Mouse (Mus musculus) midbrain, embryonic 12.5 days (tissue): ENCODE data around the gene Bpi. TPM values are rescaled to one million over a fixed set of nuclear protein-coding genes. Genes with fewer than 3 reads are reported as not detected.

Experiments
- microRNA-seq: library from miRNA; unstranded; fragments of <30 nt; microRNA quantifications from one replicate; pipeline ENCODE4, GENCODE M21; 2017
- polyA plus RNA-seq: library from polyadenylated mRNA; unstranded; fragments of >200 nt; fragmentation: Nextera tagmentation; extraction: Ambion mirVana; gene quantifications from 2 replicates; pipeline ENCODE4 v1.2.1, GENCODE M21; 2016

Bpi gene
- polyA plus RNA-seq, 1 experiment from 2014 or later: not detected

Small RNA genes lying within 50 kb of the gene (microRNA-seq; reads per million reads assigned to microRNA genes)
- gene Mir7685: not detected

Other genes starting within 250 kb of the Bpi start
- 29.3 and 31.5 TPM in 2 replicates for gene Tti1, start 229.7 kb upstream of the Bpi start, polyA plus RNA-seq
- gene Rprd1b, start 229.6 kb upstream of the Bpi start, polyA plus RNA-seq: 57.9 and 61.6 TPM in 2 replicates
- 12.0 and 16.2 TPM in 2 replicates for gene Tgm2, start 111.7 kb upstream of the Bpi start, polyA plus RNA-seq
- 3.3 and 4.3 TPM in 2 replicates for gene D630003M21Rik, start 28.9 kb upstream of the Bpi start, polyA plus RNA-seq
- 2.0 and 2.4 TPM in 2 replicates for gene Lbp, start 48.4 kb downstream of the Bpi start, polyA plus RNA-seq
- 74.5 and 80.3 TPM in 2 replicates for gene Snhg11, start 117.5 kb downstream of the Bpi start, polyA plus RNA-seq
- gene Ralgapb, start 151.8 kb downstream of the Bpi start, polyA plus RNA-seq: 24.8 and 25.6 TPM in 2 replicates
- gene Adig, start 244.5 kb downstream of the Bpi start, polyA plus RNA-seq: not detected in 2 replicates